Comparison of ENCODE assay signal across 8 mouse cellular contexts in genomic region chr7:28014445-28014810, GRCm38 (mm10). TPM values are rescaled to one million over a fixed set of nuclear protein-coding genes. Genes with fewer than 3 reads are reported as not detected.
DNase-seq lines count a peak whose midpoint lies in the region; ATAC-seq and TF ChIP-seq lines count a peak whose summit lies in the region.

No protein-coding gene starts in this region.

- ATAC-seq in heart, embryonic 12.5 days (ENCODE audit: insufficient number of reproducible peaks, low FRiP score): 0 out of 2 replicates have a peak, but pooled peaks have one; percentile 17
- no peak for ATAC-seq in heart, embryonic 16.5 days (replicated peaks; ENCODE audit: extremely low read depth, insufficient read depth, low FRiP score)
- peak; percentile 32; the same call in 1 of the 2 replicates for ATAC-seq in megakaryocyte progenitor cell, adult 5-6 weeks (replicated peaks; ENCODE audit: poor library complexity)

- peak overlapping the region; percentile 90 for H3K9ac ChIP-seq in heart, embryonic 12.5 days
- peak overlapping the region; percentile 90 for H3K9ac ChIP-seq in ES-E14 (ENCODE audit: insufficient read depth, low read depth, low read length, poor library complexity, severe bottlenecking)
- H3K9ac ChIP-seq in heart, embryonic 16.5 days (ENCODE audit: low read length): peak overlapping the region; percentile 88

- in situ Hi-C loops in ES-E14 (cut with MboI; ENCODE audit: low sequenced_read_pairs in 2 of 2, unreplicated experiment in 2 of 2): no loop called here

- H3K36me3 ChIP-seq in heart, embryonic 12.5 days: peaks cover 17% of the 10 kb centered on the region
- H3K36me3 ChIP-seq in ES-E14 (ENCODE audit: control insufficient read depth, insufficient read depth, low read length, poor library complexity, severe bottlenecking): peaks cover 2% of the 10 kb centered on the region; the same call in 1 of the 2 replicates
- H3K36me3 ChIP-seq in heart, embryonic 16.5 days (ENCODE audit: control insufficient read depth, insufficient read depth): no peaks in the 10 kb centered on the region

- intact Hi-C loops in heart, postnatal 36 days (cut with DNase I): no loop called here
- intact Hi-C loops in gastrocnemius, postnatal 36 days (cut with DNase I): no loop called here

- peaks cover 9% of the 10 kb centered on the region for H3K4me1 ChIP-seq in heart, embryonic 12.5 days (replicated peaks)
- peaks cover 1 to 2% of the 10 kb centered on the region in 2 experiments; a peak in 2 of 4 replicates for H3K4me1 ChIP-seq in ES-E14 (ENCODE audit: control insufficient read depth in 2 of 2, insufficient read depth in 2 of 2, low read length in 2 of 2, poor library complexity in 1 of 2)
- peaks cover 8% of the 10 kb centered on the region for H3K4me1 ChIP-seq in heart, embryonic 16.5 days (ENCODE audit: control insufficient read depth, insufficient read depth, low read length)

- no peak overlapping the region for H3K27ac ChIP-seq in heart, embryonic 12.5 days (ENCODE audit: poor library complexity, severe bottlenecking)
- H3K27ac ChIP-seq in ES-E14 (ENCODE audit: insufficient read depth, low read depth, low read length, poor library complexity, severe bottlenecking): no peak overlapping the region
- H3K27ac ChIP-seq in heart, embryonic 16.5 days (ENCODE audit: low read length): no peak overlapping the region

- H3K4me2 ChIP-seq in heart, embryonic 12.5 days: peak overlapping the region; percentile 97
- peak overlapping the region; percentile 97 for H3K4me2 ChIP-seq in heart, embryonic 16.5 days (ENCODE audit: low read depth, low read length)

- H3K4me3 ChIP-seq in heart, embryonic 12.5 days: peak overlapping the region; percentile 75
- peak overlapping the region; percentile 83 to 88 for H3K4me3 ChIP-seq in ES-E14 (ENCODE audit: insufficient read depth in 1 of 2, low read depth in 1 of 2, low read length in 2 of 2, poor library complexity in 1 of 2, severe bottlenecking in 1 of 2)
- peak overlapping the region; percentile 82 for H3K4me3 ChIP-seq in heart, embryonic 16.5 days (ENCODE audit: low read length)

- 25% methylated on average over 7 of the region's 7 CpGs for WGBS in heart, embryonic 12.5 days
- WGBS in heart, embryonic 16.5 days: 28% methylated on average over 7 of the region's 7 CpGs

- no peaks in the 10 kb centered on the region for H3K27me3 ChIP-seq in heart, embryonic 12.5 days (replicated peaks)
- H3K27me3 ChIP-seq in heart, embryonic 16.5 days (ENCODE audit: control insufficient read depth, insufficient read depth, low read length): no peaks in the 10 kb centered on the region

- H3K9me3 ChIP-seq in heart, embryonic 12.5 days (replicated peaks): no peaks in the 10 kb centered on the region
- H3K9me3 ChIP-seq in ES-E14 (ENCODE audit: control insufficient read depth, insufficient read depth, low read depth, low read length): no peaks in the 10 kb centered on the region
- peaks cover 6% of the 10 kb centered on the region for H3K9me3 ChIP-seq in heart, embryonic 16.5 days (replicated peaks; ENCODE audit: control insufficient read depth, low read length)

- DNase-seq in heart, postnatal 36 days: no peak
- no peak for DNase-seq in ES-E14 (ENCODE audit: low read depth, low spot score)
- DNase-seq in gastrocnemius, postnatal 36 days: no peak
- DNase-seq in c-Kit-positive CD71-positive TER-119-positive erythroid progenitor cells, embryonic 14.5 days (ENCODE audit: low spot score): no peak
- no peak for DNase-seq in kidney, postnatal 4 days

TF ChIP-seq in ES-E14, 5 proteins besides CTCF, POLR2A, EP300 and RAD21:
- TF ChIP-seq ZNF384 (IDR thresholded peaks at IDR 0.05; ENCODE audit: low read depth, low read length) (no peak), ZC3H11A (IDR thresholded peaks at IDR 0.05; ENCODE audit: borderline replicate concordance, low read depth, low read length) (no peak), HCFC1 (IDR thresholded peaks at IDR 0.05; ENCODE audit: borderline replicate concordance, insufficient read depth, low read length) (no peak), CHD2 (IDR thresholded peaks at IDR 0.05; ENCODE audit: low read depth, low read length) (no peak), MAFK (IDR thresholded peaks at IDR 0.05; ENCODE audit: insufficient read depth, low read depth, low read length) (no peak)

RNA-seq across cellular contexts. Expression of gene Zfp850, which starts 0.5 kb away (rescaled TPM):
- polyA plus RNA-seq in heart, embryonic 12.5 days (2016; fragmentation: Nextera tagmentation; extraction: Ambion mirVana): 2.1 and 2.8 TPM in 2 replicates
- under 1 TPM; 0.79 to 0.86 TPM for total RNA-seq in heart, postnatal 36 days (2021)
- total RNA-seq in ES-E14 (2012; rRNA removed): 21.6 and 24.0 TPM in 2 replicates
- polyA plus RNA-seq in heart, embryonic 16.5 days (2015; fragmentation: Nextera tagmentation; extraction: Ambion mirVana): 2.4 and 2.5 TPM in 2 replicates
- 6.0 and 7.8 TPM in 2 replicates for total RNA-seq in megakaryocyte progenitor cell, adult 5-6 weeks (2015)
- 5.4 and 13.1 TPM in 2 replicates for total RNA-seq in megakaryocyte progenitor cell, adult 5-6 weeks (2017)
- under 1 TPM; 0.23 to 0.44 TPM for total RNA-seq in gastrocnemius, postnatal 36 days (2021)

RNA-seq across cellular contexts. Expression of gene Zfp780b, which starts 35.5 kb away (rescaled TPM):
- polyA plus RNA-seq in heart, embryonic 12.5 days (2016; fragmentation: Nextera tagmentation; extraction: Ambion mirVana): 13.9 TPM in 2 replicates
- 1 to 10 TPM; 7.1 to 7.9 TPM for total RNA-seq in heart, postnatal 36 days (2021)
- total RNA-seq in ES-E14 (2012; rRNA removed): 12.4 and 15.2 TPM in 2 replicates
- 12.9 and 14.3 TPM in 2 replicates for polyA plus RNA-seq in heart, embryonic 16.5 days (2015; fragmentation: Nextera tagmentation; extraction: Ambion mirVana)
- total RNA-seq in megakaryocyte progenitor cell, adult 5-6 weeks (2015): 12.9 and 17.9 TPM in 2 replicates
- total RNA-seq in megakaryocyte progenitor cell, adult 5-6 weeks (2017): 11.4 and 14.4 TPM in 2 replicates
- total RNA-seq in gastrocnemius, postnatal 36 days (2021): 1 to 10 TPM; 6.0 to 6.9 TPM

RNA-seq across cellular contexts. Expression of gene Psmc4, which starts 35.5 kb away (rescaled TPM):
- polyA plus RNA-seq in heart, embryonic 12.5 days (2016; fragmentation: Nextera tagmentation; extraction: Ambion mirVana): 236 and 237 TPM in 2 replicates
- 10 to 100 TPM; 88.9 to 91.6 TPM for total RNA-seq in heart, postnatal 36 days (2021)
- 211 and 287 TPM in 2 replicates for total RNA-seq in ES-E14 (2012; rRNA removed)
- 228 and 238 TPM in 2 replicates for polyA plus RNA-seq in heart, embryonic 16.5 days (2015; fragmentation: Nextera tagmentation; extraction: Ambion mirVana)
- total RNA-seq in megakaryocyte progenitor cell, adult 5-6 weeks (2015): 151 and 170 TPM in 2 replicates
- total RNA-seq in megakaryocyte progenitor cell, adult 5-6 weeks (2017): 142 and 166 TPM in 2 replicates
- 100 to 1,000 TPM in 1 of 2 experiments, 10 to 100 TPM in 1; 99.1 to 100 TPM for total RNA-seq in gastrocnemius, postnatal 36 days (2021)

RNA-seq across cellular contexts. Expression of gene Fcgbp, which starts 56.6 kb away (rescaled TPM):
- not detected in 2 replicates for polyA plus RNA-seq in heart, embryonic 12.5 days (2016; fragmentation: Nextera tagmentation; extraction: Ambion mirVana)
- total RNA-seq in heart, postnatal 36 days (2021): not detected
- 0.85 and 1.2 TPM in 2 replicates for total RNA-seq in ES-E14 (2012; rRNA removed)
- 0.65 and 3.8 TPM in 2 replicates for polyA plus RNA-seq in heart, embryonic 16.5 days (2015; fragmentation: Nextera tagmentation; extraction: Ambion mirVana)
- not detected in 2 replicates for total RNA-seq in megakaryocyte progenitor cell, adult 5-6 weeks (2015)
- total RNA-seq in megakaryocyte progenitor cell, adult 5-6 weeks (2017): not detected in 2 replicates
- total RNA-seq in gastrocnemius, postnatal 36 days (2021): under 1 TPM in 1 of 2 experiments, not detected in 1; 0.13 TPM
